Mouse (Mus musculus) lung, adult 2 months (tissue): ENCODE data around the gene 6030408B16Rik. TPM values are rescaled to one million over a fixed set of nuclear protein-coding genes. Genes with fewer than 3 reads are reported as not detected.

ENCODE experiments used
- DNase-seq: peaks from one replicate; pipeline ENCODE4 v3.0.0; 2022
- H3K4me1 ChIP-seq: fragments of 200-500 bp; 2 replicates; pipeline ENCODE4 v1.6.1; 2011; ENCODE audit warnings: low read length; ENCODE audit not compliant: control insufficient read depth, insufficient read depth
- H3K4me3 ChIP-seq: fragments of 200-500 bp; replicated peaks from 2 replicates; pipeline ENCODE3; 2011; ENCODE audit warnings: low read depth, mild to moderate bottlenecking, control low read depth, low read length; ENCODE audit errors: extremely low read depth
- CTCF ChIP-seq: fragments of 200-500 bp; IDR thresholded peaks from 2 replicates; pipeline ENCODE4 v1.5.1; 2011; ENCODE audit warnings: mild to moderate bottlenecking, low read length, control low read depth; ENCODE audit not compliant: insufficient read depth
- POLR2A ChIP-seq: fragments of 200-500 bp; IDR thresholded peaks from 2 replicates; pipeline ENCODE4 v1.6.1; 2011; ENCODE audit warnings: low read depth, mild to moderate bottlenecking, control low read depth, low read length, borderline replicate concordance; ENCODE audit errors: extremely low read depth
- WGBS: fragments of 180-500 bp; shearing (Covaris S2); methylation state at CpG from one replicate; pipeline ENCODE4 v1.1.7; 2018; 5-methylcytosine and 5-hydroxymethylcytosine counted together
- polyA plus RNA-seq: library from polyadenylated mRNA; depleted of rRNA; stranded (reverse); fragments of >200 nt; gene quantifications from 2 replicates; pipeline ENCODE4 v1.2.3, GENCODE M21; 2012

Gene 6030408B16Rik
- polyA plus RNA-seq, 1 experiment = 35.1 TPM

DNA sequence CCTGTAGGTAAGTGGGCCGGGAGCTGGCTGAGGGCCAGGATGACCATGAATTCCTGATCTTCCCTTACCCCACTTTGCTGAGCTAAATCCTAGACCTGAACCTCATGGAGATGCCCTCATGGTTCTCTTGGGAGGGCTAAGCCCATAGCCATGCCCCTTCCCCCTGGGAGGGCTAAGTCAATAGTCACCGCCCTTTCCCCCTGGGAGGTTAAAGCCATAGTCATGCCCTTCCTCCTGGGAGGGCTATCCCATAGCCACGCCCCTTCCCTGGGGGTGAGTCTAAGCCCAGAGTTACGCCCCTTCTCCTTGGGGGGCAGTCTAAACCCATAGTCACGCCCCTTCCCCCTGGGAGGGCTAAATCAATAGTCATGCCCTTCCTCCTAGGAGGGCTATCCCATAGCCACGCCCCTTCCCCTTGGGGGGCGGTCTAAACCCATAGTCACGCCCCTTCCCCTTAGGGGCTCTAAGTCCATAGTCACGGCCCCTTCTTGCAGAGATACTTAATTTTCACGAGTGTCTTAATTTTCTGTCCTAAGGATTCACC lies 33.1 kb downstream of the 6030408B16Rik start:
- Histone ChIP-seq H3K4me3 (no peak overlapping the region), H3K4me1 (no peaks in the 10 kb centered on the region)
- TF ChIP-seq POLR2A (no peak), CTCF (no peak)
- no peak for DNase-seq
- WGBS = 50% methylated on average over 10 of the region's 10 CpGs

DNA sequence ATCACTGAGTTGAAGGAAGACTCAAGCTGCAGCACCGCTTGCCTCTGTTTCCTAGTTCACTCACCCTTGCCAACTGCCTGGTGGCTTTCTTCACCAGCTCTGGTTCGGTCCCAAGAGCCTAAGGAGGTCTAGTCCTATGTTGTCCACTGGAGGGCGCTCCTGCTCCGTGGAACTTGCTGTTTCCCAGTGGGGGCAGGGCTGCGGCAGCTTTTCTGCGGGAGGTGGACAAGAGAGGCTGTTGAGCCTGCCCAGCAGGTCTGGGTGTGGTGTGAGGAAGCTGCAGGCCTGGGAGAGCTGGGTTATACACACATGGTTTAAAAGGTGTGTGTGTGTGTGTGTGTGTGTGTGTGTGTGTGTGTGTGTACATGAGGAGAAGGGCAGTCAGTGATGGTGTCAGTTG lies 34.3 kb downstream of the 6030408B16Rik start:
- Histone ChIP-seq H3K4me3 (no peak overlapping the region), H3K4me1 (no peaks in the 10 kb centered on the region)
- WGBS = 2% methylated on average over 6 of the region's 6 CpGs
- peak; percentile 95 for DNase-seq
- TF ChIP-seq POLR2A (no peak), CTCF (peak; percentile 91)

- no peak for DNase-seq
- Histone ChIP-seq H3K4me1 (no peaks in the 10 kb centered on the region; the same call in 1 of the 2 replicates), H3K4me3 (no peak overlapping the region)
- TF ChIP-seq POLR2A (no peak), CTCF (no peak)
- 70% methylated on average over 3 of the region's 3 CpGs for WGBS
Measured at GRCm38 (mm10) chr15:101328876-101329563, 36.0 kb downstream of the 6030408B16Rik start.

DNA sequence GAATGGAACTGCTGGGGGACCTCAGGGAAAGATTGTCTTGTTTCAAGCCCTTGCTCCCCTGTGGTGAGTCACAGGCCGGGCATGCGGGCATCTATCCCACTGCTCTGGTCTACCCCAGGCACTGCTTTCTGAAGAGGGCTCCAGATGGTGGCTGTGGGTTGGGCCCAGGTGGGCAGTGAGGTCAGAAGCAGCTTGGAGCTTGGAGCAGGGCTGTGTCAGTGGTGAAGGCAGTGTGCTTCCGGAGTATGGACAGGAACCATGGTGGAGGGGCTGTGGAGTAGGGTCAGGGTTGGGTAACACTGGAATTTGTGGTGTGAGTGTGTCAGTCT lies 36.5 kb downstream of the 6030408B16Rik start:
- TF ChIP-seq POLR2A = no peak
- TF ChIP-seq CTCF = no peak
- Histone ChIP-seq H3K4me3 (no peak overlapping the region), H3K4me1 (no peaks in the 10 kb centered on the region; the same call in 1 of the 2 replicates)
- WGBS = 77% methylated on average over 3 of the region's 3 CpGs
- DNase-seq = no peak

DNA sequence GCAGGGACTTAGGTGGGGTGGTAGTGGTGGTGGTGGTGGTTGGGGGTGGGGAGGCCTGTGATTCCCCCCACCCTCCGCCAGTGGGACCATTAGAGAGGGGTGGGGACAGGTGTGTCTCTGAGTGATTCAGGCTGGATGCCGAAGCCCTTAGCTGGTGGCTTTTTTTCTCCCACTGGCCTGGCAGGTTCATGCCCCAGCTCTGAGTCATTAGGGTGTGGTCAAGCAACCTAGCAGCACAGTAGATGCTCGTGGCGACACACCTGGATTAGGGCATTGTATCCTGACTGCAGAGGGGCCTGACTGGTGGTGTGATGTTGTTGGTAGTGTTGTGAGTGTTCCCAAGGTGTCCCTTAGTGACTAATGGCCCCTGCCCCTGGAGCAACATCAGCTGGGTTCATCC lies 38.1 kb downstream of the 6030408B16Rik start:
- Histone ChIP-seq H3K4me3 (no peak overlapping the region), H3K4me1 (peaks cover under 1% of the 10 kb centered on the region)
- DNase-seq = peak; percentile 55
- 56% methylated on average over 4 of the region's 4 CpGs for WGBS
- TF ChIP-seq POLR2A = peak; percentile 31; the same call in 1 of the 2 replicates
- TF ChIP-seq CTCF = no peak

DNA sequence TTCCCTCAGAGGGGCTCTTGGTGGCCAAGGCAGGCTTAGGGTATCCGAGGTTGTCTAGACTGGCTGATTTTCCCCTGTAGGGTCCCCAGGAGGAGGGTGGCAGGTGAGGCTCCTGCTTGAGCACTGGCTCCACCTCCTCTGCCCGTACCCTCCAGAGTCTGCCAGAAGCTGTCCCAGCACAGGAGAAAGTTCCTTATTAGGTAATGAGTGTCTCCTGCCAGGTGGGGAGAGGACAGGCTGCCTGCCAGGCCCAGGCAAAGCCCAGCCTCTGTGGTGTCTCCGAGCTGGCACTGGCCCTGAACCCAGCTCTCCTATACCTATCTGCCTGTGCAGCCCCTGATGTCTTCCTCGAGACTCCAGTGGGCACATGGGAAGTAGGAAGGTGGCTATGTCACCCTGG lies 39.4 kb downstream of the 6030408B16Rik start:
- WGBS = 50% methylated on average over 4 of the region's 4 CpGs
- no peak for TF ChIP-seq POLR2A
- TF ChIP-seq CTCF = no peak
- Histone ChIP-seq H3K4me3 (no peak overlapping the region), H3K4me1 (peaks cover 9% of the 10 kb centered on the region)
- DNase-seq = peak; percentile 63

GRCm38 (mm10) chr15:101333165-101333564 lies 40.2 kb downstream of the 6030408B16Rik start:
- no peak overlapping the region for H3K4me3 ChIP-seq

GRCm38 (mm10) chr15:101333648-101334047 lies 40.6 kb downstream of the 6030408B16Rik start:
- Histone ChIP-seq H3K4me3 (no peak overlapping the region), H3K4me1 (peaks cover 9% of the 10 kb centered on the region)
- DNase-seq = no peak
- no peak for TF ChIP-seq CTCF
- TF ChIP-seq POLR2A = no peak
- 49% methylated on average over 4 of the region's 4 CpGs for WGBS

More at GRCm38 (mm10) chr15:101333165-101333564, 40.2 kb downstream of the 6030408B16Rik start:
- TF ChIP-seq POLR2A (no peak), CTCF (no peak)
- H3K4me1 ChIP-seq = peaks cover 9% of the 10 kb centered on the region
- WGBS = 19% methylated on average over 1 of the region's 1 CpGs
- DNase-seq = no peak

- Histone ChIP-seq H3K4me3 (no peak overlapping the region), H3K4me1 (peaks cover 9% of the 10 kb centered on the region)
- peak; percentile 31 for DNase-seq
- TF ChIP-seq POLR2A (no peak), CTCF (no peak)
- 18% methylated on average over 24 of the region's 24 CpGs for WGBS
Measured at GRCm38 (mm10) chr15:101336474-101337174, 43.6 kb downstream of the 6030408B16Rik start.
